Mouse (Mus musculus) T-helper 17 cell (primary cell): Measurements from ENCODE around the gene Slc34a1.

ENCODE experiments used
- in situ Hi-C, 2 experiments: fragments of 300-600 bp; cut with MboI, MseI; formaldehyde crosslinking; loops; 1 replicate in 1 of 2; 2 replicates in 1 of 2; pipeline ENCODE4 v1.15.1; 2025; ENCODE audit warnings: high pct_unique_total_duplicates in 2 of 2

Gene Slc34a1

DNA sequence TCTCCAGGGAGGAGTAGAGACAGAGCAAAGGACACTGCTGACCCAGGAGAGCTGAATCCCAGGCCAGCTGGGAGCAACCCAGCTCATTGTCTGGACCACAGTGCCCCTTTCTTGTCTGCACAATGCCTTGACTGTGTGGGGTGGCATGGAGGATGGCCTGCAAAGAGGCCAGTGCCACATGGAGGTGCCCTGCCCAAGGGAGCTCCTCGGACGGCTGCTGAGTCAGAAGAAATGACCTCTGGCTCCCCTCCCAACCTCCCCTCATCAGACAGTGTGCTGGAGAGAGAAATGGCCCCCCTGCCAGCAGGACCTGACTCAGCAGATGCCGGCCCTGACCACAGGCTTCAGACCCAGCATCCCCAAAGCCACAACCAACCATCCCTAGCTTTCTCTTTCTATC is 67.2 kb downstream of the Slc34a1 start:
- in situ Hi-C loops = no loop called here
